ENCODE assay signal across 8 mouse cellular contexts in the genomic region with DNA sequence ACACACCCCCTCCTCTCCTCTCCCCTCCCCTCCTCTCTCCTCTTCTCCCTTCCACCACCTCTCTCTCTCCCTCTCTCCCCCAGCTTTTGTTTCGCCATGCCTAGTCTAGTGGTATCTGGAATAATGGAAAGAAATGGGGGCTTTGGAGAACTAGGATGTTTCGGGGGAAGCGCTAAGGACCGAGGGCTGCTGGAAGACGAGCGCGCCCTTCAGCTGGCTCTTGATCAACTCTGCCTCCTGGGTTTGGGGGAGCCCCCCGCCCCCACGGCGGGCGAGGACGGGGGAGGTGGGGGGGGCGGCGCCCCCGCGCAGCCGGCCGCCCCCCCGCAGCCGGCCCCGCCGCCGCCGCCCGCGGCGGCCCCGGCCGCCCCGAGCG. TPM values are rescaled to one million over a fixed set of nuclear protein-coding genes. Genes with fewer than 3 reads are reported as not detected.
DNase-seq lines count a peak whose midpoint lies in the region; ATAC-seq and TF ChIP-seq lines count a peak whose summit lies in the region.

A gene (plus strand): TSS at position 97 of the 376 bp plus-strand sequence.

- WGBS in kidney, adult 2 months = 1% methylated on average over 25 of the region's 31 CpGs
- WGBS in forebrain, embryonic 15.5 days = under 1% methylated on average over 16 of the region's 31 CpGs
- WGBS in liver, embryonic 16.5 days (ENCODE audit: insufficient replicate concordance) = under 1% methylated on average over 17 of the region's 31 CpGs

- peak within 1 kb of the TSS; percentile 93 for H3K4me2 ChIP-seq in forebrain, embryonic 15.5 days (replicated peaks)
- H3K4me2 ChIP-seq in liver, embryonic 16.5 days (ENCODE audit: low read depth, low read length) = peak within 1 kb of the TSS; percentile 97

- peak within 1 kb of the TSS; percentile 71; the same call in 1 of the 2 replicates for H3K27ac ChIP-seq in kidney, adult 2 months (ENCODE audit: insufficient read depth, low read depth, low read length)
- H3K27ac ChIP-seq in forebrain, embryonic 15.5 days (replicated peaks) = peak within 1 kb of the TSS; percentile 100
- H3K27ac ChIP-seq in liver, embryonic 16.5 days (ENCODE audit: low read length) = peak within 1 kb of the TSS; percentile 48

- no peaks in the 10 kb centered on the region for H3K27me3 ChIP-seq in kidney, adult 2 months (replicated peaks; ENCODE audit: control insufficient read depth, insufficient read depth, low read length)
- H3K27me3 ChIP-seq in G1E (ENCODE audit: insufficient read depth, low read length) = peaks cover 3% of the 10 kb centered on the region; the same call in 1 of the 2 replicates
- H3K27me3 ChIP-seq in forebrain, embryonic 15.5 days = no peaks in the 10 kb centered on the region
- peaks cover 9% of the 10 kb centered on the region for H3K27me3 ChIP-seq in liver, embryonic 16.5 days (ENCODE audit: control insufficient read depth, insufficient read depth, low read depth, low read length)

- H3K4me3 ChIP-seq in kidney, adult 2 months (ENCODE audit: insufficient read depth, low read depth, low read length) = peak within 1 kb of the TSS; percentile 91
- peak within 1 kb of the TSS; percentile 77 for H3K4me3 ChIP-seq in G1E (ENCODE audit: low read depth, low read length)
- H3K4me3 ChIP-seq in forebrain, embryonic 15.5 days = peak within 1 kb of the TSS; percentile 93
- peak within 1 kb of the TSS; percentile 74 for H3K4me3 ChIP-seq in liver, embryonic 16.5 days (ENCODE audit: low read depth, low read length)

- no peak for TF ChIP-seq POLR2A in kidney, adult 2 months (IDR thresholded peaks at IDR 0.05; ENCODE audit: low read depth, low read length)

- TF ChIP-seq CTCF in kidney, adult 2 months (conservative IDR thresholded peaks at IDR 0.05; ENCODE audit: insufficient read depth, insufficient read length, low read depth, low read length) = no peak
- no peak for TF ChIP-seq CTCF in G1E (IDR thresholded peaks at IDR 0.05; ENCODE audit: low read depth, low read length)

- peak within 1 kb of the TSS; percentile 99 for H3K9ac ChIP-seq in forebrain, embryonic 15.5 days (replicated peaks)
- H3K9ac ChIP-seq in liver, embryonic 16.5 days (ENCODE audit: low read depth, low read length) = peak within 1 kb of the TSS; percentile 74

- no peak for DNase-seq in kidney, adult 2 months
- no peak for DNase-seq in kidney, postnatal 4 days
- no peak for DNase-seq in G1E (ENCODE audit: low spot score)
- no peak for DNase-seq in right cerebral cortex, postnatal 14 days
- DNase-seq in cerebellum, adult 11 months = no peak
- no peak for DNase-seq in layer of hippocampus, adult 18-20 months (ENCODE audit: low spot score in 2 of 2)

- ATAC-seq in G1E (ENCODE audit: extremely low read depth, insufficient number of reproducible peaks, low FRiP score, poor library complexity, severe bottlenecking) = no peak
- ATAC-seq in forebrain, embryonic 15.5 days (replicated peaks) = peak; percentile 5; the same call in 1 of the 2 replicates
- no peak for ATAC-seq in liver, embryonic 16.5 days (ENCODE audit: low read depth)

- no peaks in the 10 kb centered on the region for H3K36me3 ChIP-seq in kidney, adult 2 months (ENCODE audit: control insufficient read depth, insufficient read depth, low read length)
- peaks cover 38% of the 10 kb centered on the region for H3K36me3 ChIP-seq in G1E (replicated peaks)
- peaks cover 13% of the 10 kb centered on the region for H3K36me3 ChIP-seq in forebrain, embryonic 15.5 days
- H3K36me3 ChIP-seq in liver, embryonic 16.5 days (ENCODE audit: control insufficient read depth, insufficient read depth) = no peaks in the 10 kb centered on the region

- peaks cover 17% of the 10 kb centered on the region; the same call in 1 of the 2 replicates for H3K4me1 ChIP-seq in kidney, adult 2 months (ENCODE audit: control insufficient read depth, insufficient read depth, low read length)
- peaks cover 76% of the 10 kb centered on the region for H3K4me1 ChIP-seq in G1E (ENCODE audit: insufficient read depth, low read depth, low read length)
- peaks cover 68% of the 10 kb centered on the region for H3K4me1 ChIP-seq in forebrain, embryonic 15.5 days
- H3K4me1 ChIP-seq in liver, embryonic 16.5 days (ENCODE audit: control insufficient read depth, low read depth, low read length) = peaks cover 41% of the 10 kb centered on the region

- no peaks in the 10 kb centered on the region for H3K9me3 ChIP-seq in G1E (replicated peaks)
- H3K9me3 ChIP-seq in forebrain, embryonic 15.5 days = no peaks in the 10 kb centered on the region
- H3K9me3 ChIP-seq in liver, embryonic 16.5 days (replicated peaks; ENCODE audit: control insufficient read depth, low read length) = no peaks in the 10 kb centered on the region

RNA-seq across cellular contexts. Expression of the gene that starts here (rescaled TPM):
- 0.61 and 0.63 TPM in 2 replicates for polyA plus RNA-seq in kidney, adult 2 months (2012; rRNA removed)
- total RNA-seq in G1E (2014; fragmentation: Nextera tagmentation) (6.2 and 8.2 TPM in 2 replicates), G1E (2017) (1.7 and 2.0 TPM in 2 replicates)
- polyA plus RNA-seq in G1E (2012) = 9.0 and 9.6 TPM in 2 replicates
- polyA plus RNA-seq in forebrain, embryonic 15.5 days (2015; fragmentation: Nextera tagmentation; extraction: Ambion mirVana) = 50.6 and 55.6 TPM in 2 replicates
- polyA plus RNA-seq in liver, embryonic 16.5 days (2015; fragmentation: Nextera tagmentation; extraction: Ambion mirVana) = 0.44 and 0.53 TPM in 2 replicates
- total RNA-seq in layer of hippocampus, adult 18-20 months (2021) = 1 to 10 TPM; 2.0 to 2.2 TPM

Comparison
In these comparisons a context has a peak if more than half of its experiments do, and no peak if none do; other contexts are left out.
1. H3K27ac ChIP-seq: peak in every context shown above with its lines; median percentile 100 in forebrain, embryonic 15.5 days; 71 in kidney, adult 2 months; 48 in liver, embryonic 16.5 days.